Mouse (Mus musculus): ENCODE measurements around the gene Kcnma1. TPM values are rescaled to one million over a fixed set of nuclear protein-coding genes. Genes with fewer than 3 reads are reported as not detected.

Gene Kcnma1
- polyA plus RNA-seq, 1 experiment from 2014 or later: 0.62 TPM

DNA sequence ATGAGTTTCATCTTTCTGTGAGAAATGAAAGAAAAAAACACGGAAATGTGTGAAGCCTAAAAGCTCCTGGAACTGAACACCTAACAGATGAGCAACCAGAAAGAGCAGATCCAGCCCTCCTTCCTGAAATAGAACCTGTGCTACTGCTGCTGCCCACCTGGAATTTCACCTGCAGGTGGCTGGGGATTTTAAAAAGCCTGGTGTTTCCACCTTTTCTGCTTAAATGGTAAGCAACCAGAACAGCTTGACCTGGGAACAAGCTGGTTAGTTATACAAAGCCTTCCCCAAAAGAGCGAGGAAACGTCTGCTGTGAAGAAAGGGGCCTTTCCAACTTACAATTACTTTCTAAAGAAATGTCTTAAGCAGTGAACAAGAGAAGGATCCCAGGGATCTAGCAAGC is 404.2 kb downstream of the Kcnma1 start:
- no peak for TF ChIP-seq EP300 (IDR thresholded peaks at IDR 0.05)
- no peak for TF ChIP-seq CTCF (IDR thresholded peaks at IDR 0.05)
- Histone ChIP-seq H3K4me3 (ENCODE audit: low read depth, low read length) (no peak overlapping the region), H3K36me3 (ENCODE audit: insufficient read depth, low read length) (no peaks in the 10 kb centered on the region), H3K4me2 (replicated peaks; ENCODE audit: low read depth, low read length) (no peak overlapping the region), H3K9ac (replicated peaks; ENCODE audit: low read depth) (no peak overlapping the region), H3K27me3 (replicated peaks; ENCODE audit: insufficient read depth, low read length) (no peaks in the 10 kb centered on the region), H3K4me1 (ENCODE audit: insufficient read depth, low read depth, low read length) (no peaks in the 10 kb centered on the region), H3K9me3 (ENCODE audit: low read length) (no peaks in the 10 kb centered on the region), H3K27ac (ENCODE audit: low read length) (no peak overlapping the region)
- no peak for DNase-seq (ENCODE audit: low spot score)
- no peak for ATAC-seq
- WGBS: 73% methylated on average over 3 of the region's 3 CpGs

DNA sequence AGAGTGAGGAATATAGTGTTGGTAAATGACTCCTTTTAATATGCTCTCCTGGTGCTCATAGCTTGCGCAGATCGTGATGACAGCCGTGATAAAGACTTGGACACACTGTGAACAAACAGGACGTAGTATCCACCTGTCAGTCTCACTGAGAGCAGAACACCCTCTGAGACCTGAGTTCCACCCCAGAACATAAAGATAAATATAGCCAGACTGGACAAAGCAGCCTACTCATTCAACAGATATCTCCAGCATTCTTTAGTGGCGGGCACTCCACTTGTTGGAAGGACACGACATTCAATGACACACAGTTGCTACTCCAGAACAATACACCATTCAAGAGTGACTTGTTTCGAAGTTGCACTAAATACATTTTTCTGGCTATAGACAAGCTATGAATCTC is 408.6 kb downstream of the Kcnma1 start:
- H3K4me2 ChIP-seq (replicated peaks; ENCODE audit: low read depth, low read length): no peak overlapping the region
- H3K27me3 ChIP-seq (replicated peaks; ENCODE audit: insufficient read depth, low read length): no peaks in the 10 kb centered on the region
- no peak for TF ChIP-seq EP300 (IDR thresholded peaks at IDR 0.05)
- no peak for TF ChIP-seq CTCF (IDR thresholded peaks at IDR 0.05)
- no peak for ATAC-seq
- no peaks in the 10 kb centered on the region for H3K9me3 ChIP-seq (ENCODE audit: low read length)
- no peak overlapping the region for H3K4me3 ChIP-seq (ENCODE audit: low read depth, low read length)
- DNase-seq (ENCODE audit: low spot score): no peak
- no peaks in the 10 kb centered on the region for H3K36me3 ChIP-seq (ENCODE audit: insufficient read depth, low read length)
- no peak overlapping the region for H3K9ac ChIP-seq (replicated peaks; ENCODE audit: low read depth)
- no peak overlapping the region for H3K27ac ChIP-seq (ENCODE audit: low read length)
- WGBS: 47% methylated on average over 7 of the region's 7 CpGs
- no peaks in the 10 kb centered on the region for H3K4me1 ChIP-seq (ENCODE audit: insufficient read depth, low read depth, low read length)

- TF ChIP-seq CTCF (IDR thresholded peaks at IDR 0.05) (no peak), EP300 (IDR thresholded peaks at IDR 0.05) (no peak)
Measured at GRCm38 (mm10) chr14:23602937-23603336, 411.4 kb downstream of the Kcnma1 start.

DNA sequence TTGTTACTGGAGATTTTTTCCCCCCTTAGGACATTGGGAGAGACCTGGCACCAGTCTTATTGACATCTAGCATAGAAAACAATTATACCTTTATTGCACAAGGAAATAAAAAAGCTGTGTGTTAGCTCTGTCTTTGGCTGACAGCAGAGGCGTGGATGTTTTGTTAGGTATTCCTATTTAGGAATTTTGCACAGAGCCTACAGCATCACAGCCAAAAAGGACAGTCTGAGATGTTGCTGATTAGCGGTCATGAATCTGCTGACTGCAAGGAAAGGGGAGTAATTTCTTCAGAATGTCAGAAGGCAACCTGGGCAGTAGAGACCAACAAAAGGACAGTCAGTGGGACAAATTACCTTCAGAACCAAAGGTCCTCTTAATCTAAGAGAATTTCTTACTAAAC is 412.2 kb downstream of the Kcnma1 start:
- 83% methylated on average over 2 of the region's 2 CpGs for WGBS
- ATAC-seq (no peak), DNase-seq (ENCODE audit: low spot score) (no peak)
- no peak overlapping the region for H3K4me2 ChIP-seq (replicated peaks; ENCODE audit: low read depth, low read length)
- no peak overlapping the region for H3K9ac ChIP-seq (replicated peaks; ENCODE audit: low read depth)
- no peaks in the 10 kb centered on the region for H3K4me1 ChIP-seq (ENCODE audit: insufficient read depth, low read depth, low read length)
- no peaks in the 10 kb centered on the region for H3K36me3 ChIP-seq (ENCODE audit: insufficient read depth, low read length)
- TF ChIP-seq EP300 (IDR thresholded peaks at IDR 0.05) (no peak), CTCF (IDR thresholded peaks at IDR 0.05) (no peak)
- no peaks in the 10 kb centered on the region for H3K27me3 ChIP-seq (replicated peaks; ENCODE audit: insufficient read depth, low read length)
- H3K4me3 ChIP-seq (ENCODE audit: low read depth, low read length): no peak overlapping the region
- no peaks in the 10 kb centered on the region for H3K9me3 ChIP-seq (ENCODE audit: low read length)
- H3K27ac ChIP-seq (ENCODE audit: low read length): no peak overlapping the region

More at GRCm38 (mm10) chr14:23602937-23603336, 411.4 kb downstream of the Kcnma1 start:
- Histone ChIP-seq H3K4me2 (replicated peaks; ENCODE audit: low read depth, low read length) (no peak overlapping the region), H3K9me3 (ENCODE audit: low read length) (no peaks in the 10 kb centered on the region), H3K36me3 (ENCODE audit: insufficient read depth, low read length) (no peaks in the 10 kb centered on the region), H3K27ac (ENCODE audit: low read length) (no peak overlapping the region), H3K27me3 (replicated peaks; ENCODE audit: insufficient read depth, low read length) (no peaks in the 10 kb centered on the region), H3K4me3 (ENCODE audit: low read depth, low read length) (no peak overlapping the region), H3K4me1 (ENCODE audit: insufficient read depth, low read depth, low read length) (no peaks in the 10 kb centered on the region), H3K9ac (replicated peaks; ENCODE audit: low read depth) (no peak overlapping the region)
- DNase-seq (ENCODE audit: low spot score): no peak
- WGBS: 35% methylated on average over 4 of the region's 4 CpGs
- no peak for ATAC-seq

DNA sequence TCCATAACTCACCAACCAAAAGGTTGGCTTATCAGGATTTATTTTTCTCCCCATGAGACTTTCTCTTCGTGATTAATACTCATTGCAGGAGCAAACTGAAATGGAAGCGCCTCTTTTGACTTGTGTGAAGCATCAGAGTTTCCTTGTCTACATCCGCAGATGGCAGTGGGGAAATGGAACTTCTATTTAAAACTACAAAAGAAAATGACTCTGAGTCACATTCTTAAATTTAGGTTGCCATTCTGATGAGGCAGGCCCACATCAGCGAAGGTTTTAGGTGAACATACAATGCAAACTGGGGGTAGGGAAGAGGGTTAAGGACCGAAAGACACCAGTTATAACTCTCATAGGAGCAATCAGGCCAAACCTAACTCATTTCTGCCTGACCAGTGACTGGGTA is 419.7 kb downstream of the Kcnma1 start:
- Histone ChIP-seq H3K4me2 (replicated peaks; ENCODE audit: low read depth, low read length) (no peak overlapping the region), H3K9me3 (ENCODE audit: low read length) (no peaks in the 10 kb centered on the region), H3K4me1 (ENCODE audit: insufficient read depth, low read depth, low read length) (no peaks in the 10 kb centered on the region), H3K27ac (ENCODE audit: low read length) (no peak overlapping the region), H3K4me3 (ENCODE audit: low read depth, low read length) (no peak overlapping the region), H3K9ac (replicated peaks; ENCODE audit: low read depth) (no peak overlapping the region), H3K36me3 (ENCODE audit: insufficient read depth, low read length) (no peaks in the 10 kb centered on the region), H3K27me3 (replicated peaks; ENCODE audit: insufficient read depth, low read length) (no peaks in the 10 kb centered on the region)
- DNase-seq (ENCODE audit: low spot score): no peak
- no peak for TF ChIP-seq EP300 (IDR thresholded peaks at IDR 0.05)
- no peak for TF ChIP-seq CTCF (IDR thresholded peaks at IDR 0.05)
- WGBS: 79% methylated on average over 5 of the region's 5 CpGs
- ATAC-seq: no peak

DNA sequence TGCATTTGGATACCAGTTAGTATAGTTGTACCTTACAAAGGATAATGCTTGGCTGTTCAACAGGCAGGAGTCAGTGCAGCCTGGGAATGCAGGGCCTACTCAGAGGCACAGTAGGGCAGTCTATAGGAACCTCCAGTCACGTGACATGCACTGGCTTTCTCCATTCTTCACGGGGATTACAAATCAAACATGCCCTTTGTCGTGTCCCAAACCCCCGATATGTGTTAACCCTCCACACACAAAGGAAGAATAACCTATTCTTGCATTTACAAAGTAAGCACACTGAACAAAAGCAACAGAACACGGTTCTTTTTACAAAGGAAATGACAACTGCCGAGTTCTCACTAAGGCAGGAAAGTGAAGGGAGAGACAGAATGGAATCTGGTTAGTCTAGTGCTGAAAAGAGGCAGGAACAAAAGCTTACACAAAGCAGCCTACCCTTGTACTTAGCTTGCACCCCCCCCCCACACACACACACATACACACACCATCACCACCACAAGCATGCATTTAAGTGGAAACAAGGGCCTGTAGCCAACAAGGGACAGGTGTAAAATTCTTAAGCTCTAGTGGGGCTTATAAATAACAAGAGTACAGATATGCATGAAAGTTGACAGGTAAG is 421.4 kb downstream of the Kcnma1 start:
- no peak for TF ChIP-seq EP300 (IDR thresholded peaks at IDR 0.05)
- no peak for TF ChIP-seq CTCF (IDR thresholded peaks at IDR 0.05)
- 48% methylated on average over 6 of the region's 6 CpGs for WGBS
- peak; percentile 67 for ATAC-seq

More for the DNA sequence above, 421.4 kb downstream of the Kcnma1 start:
- Histone ChIP-seq H3K27me3 (replicated peaks; ENCODE audit: insufficient read depth, low read length) (no peaks in the 10 kb centered on the region), H3K4me1 (ENCODE audit: insufficient read depth, low read depth, low read length) (no peaks in the 10 kb centered on the region), H3K9me3 (ENCODE audit: low read length) (no peaks in the 10 kb centered on the region), H3K9ac (replicated peaks; ENCODE audit: low read depth) (no peak overlapping the region), H3K4me3 (ENCODE audit: low read depth, low read length) (no peak overlapping the region), H3K27ac (ENCODE audit: low read length) (no peak overlapping the region), H3K36me3 (ENCODE audit: insufficient read depth, low read length) (no peaks in the 10 kb centered on the region), H3K4me2 (replicated peaks; ENCODE audit: low read depth, low read length) (no peak overlapping the region)
- peak; percentile 7 for DNase-seq (ENCODE audit: low spot score)

All from lung, postnatal 0 days (tissue).